Mouse (Mus musculus): ENCODE measurements around the gene Alpk1.

DNA sequence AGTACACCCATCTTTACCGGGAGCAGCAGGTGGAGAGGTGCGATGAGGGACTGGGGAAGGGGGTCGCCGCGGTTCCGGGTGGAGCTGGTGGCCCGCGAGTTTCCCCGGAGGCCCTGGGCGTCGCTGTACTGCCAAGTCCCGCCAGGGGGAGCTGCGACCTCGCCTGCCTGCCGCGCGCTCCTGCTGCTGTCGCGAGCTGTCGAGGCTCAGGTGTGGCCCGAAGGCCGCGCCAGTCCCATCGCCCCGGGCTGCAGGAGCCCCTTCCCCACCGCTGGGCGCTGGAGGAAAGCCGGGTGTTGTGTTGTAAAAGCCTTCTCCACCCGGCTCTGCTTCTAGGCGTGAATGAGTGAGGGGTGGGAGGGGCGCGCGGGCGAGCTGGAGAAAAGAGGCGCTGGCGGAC is 155.0 kb downstream of the Alpk1 start:
- TF ChIP-seq CTCF (conservative IDR thresholded peaks at IDR 0.05; ENCODE audit: insufficient read depth, insufficient read length, low read depth, low read length) (peak; percentile 72), POLR2A (IDR thresholded peaks at IDR 0.05; ENCODE audit: low read depth, low read length) (no peak)

All from kidney, adult 2 months (tissue).